Mouse (Mus musculus): Measurements from ENCODE around the gene Gm10974. TPM values are rescaled to one million over a fixed set of nuclear protein-coding genes. Genes with fewer than 3 reads are reported as not detected.

The Gm10974 gene
- polyA plus RNA-seq, 1 experiment from 2014 or later: not detected

- Histone ChIP-seq H3K9ac (no peak overlapping the region), H3K4me1 (peaks cover 5% of the 10 kb centered on the region; the same call in 1 of the 2 replicates), H3K36me3 (replicated peaks) (no peaks in the 10 kb centered on the region), H3K4me3 (no peak overlapping the region), H3K4me2 (no peak overlapping the region), H3K9me3 (no peaks in the 10 kb centered on the region), H3K27ac (no peak overlapping the region), H3K27me3 (replicated peaks) (no peaks in the 10 kb centered on the region)
- WGBS: 46% methylated on average over 4 of the region's 4 CpGs
- ATAC-seq (replicated peaks): no peak
Observed at GRCm38 (mm10) chr7:66342323-66342722, 23.4 kb upstream of the Gm10974 start.

GRCm38 (mm10) chr7:66342831-66343230 is 22.9 kb upstream of the Gm10974 start:
- no peak for ATAC-seq (replicated peaks)
- Histone ChIP-seq H3K4me1 (peaks cover 10% of the 10 kb centered on the region; the same call in 1 of the 2 replicates), H3K4me2 (no peak overlapping the region), H3K27me3 (replicated peaks) (no peaks in the 10 kb centered on the region), H3K9ac (no peak overlapping the region), H3K27ac (no peak overlapping the region), H3K36me3 (replicated peaks) (no peaks in the 10 kb centered on the region), H3K9me3 (no peaks in the 10 kb centered on the region), H3K4me3 (no peak overlapping the region)
- WGBS: 75% methylated on average over 6 of the region's 6 CpGs

- H3K27ac ChIP-seq: no peak overlapping the region
- WGBS: 83% methylated on average over 5 of the region's 5 CpGs
- H3K9me3 ChIP-seq: no peaks in the 10 kb centered on the region
- H3K4me1 ChIP-seq: peaks cover 10% of the 10 kb centered on the region; the same call in 1 of the 2 replicates
- no peak overlapping the region for H3K4me2 ChIP-seq
- ATAC-seq (replicated peaks): no peak
- H3K4me3 ChIP-seq: no peak overlapping the region
- H3K36me3 ChIP-seq (replicated peaks): no peaks in the 10 kb centered on the region
- no peak overlapping the region for H3K9ac ChIP-seq
- no peaks in the 10 kb centered on the region for H3K27me3 ChIP-seq (replicated peaks)
Observed at GRCm38 (mm10) chr7:66343307-66343706, 22.4 kb upstream of the Gm10974 start.

GRCm38 (mm10) chr7:66346959-66347663 is 18.6 kb upstream of the Gm10974 start:
- no peak overlapping the region for H3K4me3 ChIP-seq
- 47% methylated on average over 9 of the region's 9 CpGs for WGBS
- peaks cover 10% of the 10 kb centered on the region; the same call in 1 of the 2 replicates for H3K4me1 ChIP-seq
- peak overlapping the region; percentile 33; the same call in 1 of the 2 replicates for H3K27ac ChIP-seq
- peak overlapping the region; percentile 15; the same call in 1 of the 2 replicates for H3K4me2 ChIP-seq
- H3K27me3 ChIP-seq (replicated peaks): no peaks in the 10 kb centered on the region
- peak; percentile 80 for ATAC-seq (replicated peaks)
- H3K9ac ChIP-seq: no peak overlapping the region
- H3K36me3 ChIP-seq (replicated peaks): no peaks in the 10 kb centered on the region
- H3K9me3 ChIP-seq: no peaks in the 10 kb centered on the region

- 82% methylated on average over 10 of the region's 10 CpGs for WGBS
- Histone ChIP-seq H3K4me1 (peaks cover 10% of the 10 kb centered on the region; the same call in 1 of the 2 replicates), H3K27ac (no peak overlapping the region), H3K36me3 (replicated peaks) (no peaks in the 10 kb centered on the region), H3K27me3 (replicated peaks) (no peaks in the 10 kb centered on the region), H3K4me3 (no peak overlapping the region), H3K9me3 (no peaks in the 10 kb centered on the region), H3K9ac (no peak overlapping the region), H3K4me2 (no peak overlapping the region)
- ATAC-seq (replicated peaks): no peak
Observed at GRCm38 (mm10) chr7:66348588-66348987, 17.1 kb upstream of the Gm10974 start.

- Histone ChIP-seq H3K4me2 (no peak overlapping the region), H3K36me3 (replicated peaks) (no peaks in the 10 kb centered on the region), H3K4me3 (no peak overlapping the region), H3K9ac (no peak overlapping the region), H3K4me1 (peaks cover 10% of the 10 kb centered on the region; the same call in 1 of the 2 replicates), H3K9me3 (no peaks in the 10 kb centered on the region), H3K27ac (no peak overlapping the region), H3K27me3 (replicated peaks) (no peaks in the 10 kb centered on the region)
- no peak for ATAC-seq (replicated peaks)
- 77% methylated on average over 11 of the region's 11 CpGs for WGBS
Observed at GRCm38 (mm10) chr7:66349670-66350069, 16.0 kb upstream of the Gm10974 start.

GRCm38 (mm10) chr7:66351074-66351473 is 14.6 kb upstream of the Gm10974 start:
- Histone ChIP-seq H3K4me2 (no peak overlapping the region), H3K4me1 (peaks cover 10% of the 10 kb centered on the region; the same call in 1 of the 2 replicates), H3K27me3 (replicated peaks) (no peaks in the 10 kb centered on the region), H3K9ac (no peak overlapping the region), H3K27ac (no peak overlapping the region), H3K36me3 (replicated peaks) (no peaks in the 10 kb centered on the region), H3K4me3 (no peak overlapping the region), H3K9me3 (no peaks in the 10 kb centered on the region)
- WGBS: 91% methylated on average over 4 of the region's 4 CpGs
- ATAC-seq (replicated peaks): no peak

GRCm38 (mm10) chr7:66354911-66355310 is 10.8 kb upstream of the Gm10974 start:
- no peak overlapping the region for H3K9ac ChIP-seq
- H3K4me1 ChIP-seq: no peaks in the 10 kb centered on the region
- H3K4me3 ChIP-seq: no peak overlapping the region
- ATAC-seq (replicated peaks): no peak
- H3K27ac ChIP-seq: no peak overlapping the region
- no peaks in the 10 kb centered on the region for H3K36me3 ChIP-seq (replicated peaks)
- no peak overlapping the region for H3K4me2 ChIP-seq
- H3K9me3 ChIP-seq: no peaks in the 10 kb centered on the region
- WGBS: 73% methylated on average over 3 of the region's 3 CpGs
- H3K27me3 ChIP-seq (replicated peaks): no peaks in the 10 kb centered on the region

GRCm38 (mm10) chr7:66355791-66356522 is 9.7 kb upstream of the Gm10974 start:
- H3K4me1 ChIP-seq: no peaks in the 10 kb centered on the region
- no peak overlapping the region for H3K9ac ChIP-seq
- H3K27me3 ChIP-seq (replicated peaks): no peaks in the 10 kb centered on the region
- no peak overlapping the region for H3K4me2 ChIP-seq
- WGBS: 89% methylated on average over 8 of the region's 8 CpGs
- no peaks in the 10 kb centered on the region for H3K36me3 ChIP-seq (replicated peaks)
- H3K27ac ChIP-seq: no peak overlapping the region
- no peak overlapping the region for H3K4me3 ChIP-seq
- no peaks in the 10 kb centered on the region for H3K9me3 ChIP-seq
- no peak for ATAC-seq (replicated peaks)

GRCm38 (mm10) chr7:66358461-66358860 is 7.2 kb upstream of the Gm10974 start:
- Histone ChIP-seq H3K4me1 (no peaks in the 10 kb centered on the region), H3K9ac (no peak overlapping the region), H3K27me3 (replicated peaks) (no peaks in the 10 kb centered on the region), H3K27ac (no peak overlapping the region), H3K36me3 (replicated peaks) (no peaks in the 10 kb centered on the region), H3K4me2 (no peak overlapping the region), H3K9me3 (no peaks in the 10 kb centered on the region), H3K4me3 (no peak overlapping the region)
- no peak for ATAC-seq (replicated peaks)
- 89% methylated on average over 3 of the region's 3 CpGs for WGBS

- no peaks in the 10 kb centered on the region for H3K9me3 ChIP-seq
- no peaks in the 10 kb centered on the region for H3K4me1 ChIP-seq
- H3K36me3 ChIP-seq (replicated peaks): no peaks in the 10 kb centered on the region
- H3K9ac ChIP-seq: no peak overlapping the region
- H3K27me3 ChIP-seq (replicated peaks): no peaks in the 10 kb centered on the region
- ATAC-seq (replicated peaks): no peak
- no peak overlapping the region for H3K27ac ChIP-seq
- WGBS: 95% methylated on average over 4 of the region's 4 CpGs
- H3K4me3 ChIP-seq: no peak overlapping the region
- no peak overlapping the region for H3K4me2 ChIP-seq
Observed at GRCm38 (mm10) chr7:66359044-66359443, 6.7 kb upstream of the Gm10974 start.

- Histone ChIP-seq H3K27ac (no peak overlapping the region), H3K36me3 (replicated peaks) (no peaks in the 10 kb centered on the region), H3K4me2 (no peak overlapping the region), H3K4me1 (no peaks in the 10 kb centered on the region), H3K4me3 (no peak overlapping the region), H3K9me3 (no peaks in the 10 kb centered on the region), H3K27me3 (replicated peaks) (no peaks in the 10 kb centered on the region), H3K9ac (no peak overlapping the region)
- WGBS: 94% methylated on average over 11 of the region's 11 CpGs
- no peak for ATAC-seq (replicated peaks)
Observed at GRCm38 (mm10) chr7:66364491-66364890, 1.2 kb upstream of the Gm10974 start.

Measured in midbrain, embryonic 15.5 days (tissue).